Mouse (Mus musculus) kidney, postnatal 14 days (tissue): ENCODE results near the gene Fam169a.
"Not testable (repeated sequence)": the region's sequence is repeated elsewhere in the genome, so short reads cannot be mapped to it uniquely, and the experiment has no call there.

Source experiments
- DNase-seq: peaks from one replicate; pipeline ENCODE4 v3.0.0; 2022; ENCODE audit warnings: mixed read lengths

Fam169a gene

DNA sequence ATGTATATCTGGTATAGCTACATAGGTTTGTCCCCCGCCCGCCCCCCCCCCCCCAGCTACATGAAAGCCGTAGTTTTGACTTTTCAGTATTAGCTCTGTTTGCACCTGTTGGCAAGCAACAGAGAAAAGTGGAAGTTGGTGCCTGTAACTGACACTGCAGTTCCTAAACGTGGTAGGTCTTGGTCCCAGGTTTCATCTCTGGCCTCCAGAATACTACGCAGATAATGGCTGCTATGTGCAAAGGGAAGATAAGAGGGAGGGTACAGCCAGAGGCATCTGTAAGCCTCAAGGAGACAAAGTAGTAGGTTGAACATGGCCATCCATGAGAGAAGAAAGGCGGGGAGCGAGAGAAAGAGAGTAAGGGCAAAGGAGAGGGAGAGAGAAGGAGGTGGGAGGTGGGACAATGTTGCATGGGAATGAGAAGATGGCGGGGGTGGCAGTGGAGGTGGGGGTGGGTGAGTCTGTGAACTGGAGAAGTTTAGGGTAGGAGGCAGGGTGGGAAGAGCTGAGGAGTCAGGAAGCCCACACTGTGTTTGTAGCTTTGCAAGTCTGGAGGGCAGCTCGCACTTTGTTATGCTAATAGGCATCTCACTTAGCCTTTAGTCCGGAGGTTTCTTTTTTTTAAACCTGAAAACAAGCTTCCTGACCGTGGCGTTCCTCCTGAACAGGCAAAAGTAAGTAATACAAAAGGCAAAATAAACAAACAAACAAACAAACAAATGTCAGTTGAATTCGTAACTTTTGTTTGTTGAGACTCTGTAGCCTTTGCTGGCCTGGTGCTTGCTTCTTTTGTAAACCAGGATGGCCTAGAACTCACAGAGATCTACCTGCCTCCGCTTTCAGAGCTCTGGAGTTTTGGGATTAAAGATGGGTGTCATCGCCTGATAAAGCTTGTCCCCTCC, at the start of gene Fam169a:
Fam169a (plus strand) TSS at position 638 of the 902 bp plus-strand sequence.
- DNase-seq, result no peak

DNA sequence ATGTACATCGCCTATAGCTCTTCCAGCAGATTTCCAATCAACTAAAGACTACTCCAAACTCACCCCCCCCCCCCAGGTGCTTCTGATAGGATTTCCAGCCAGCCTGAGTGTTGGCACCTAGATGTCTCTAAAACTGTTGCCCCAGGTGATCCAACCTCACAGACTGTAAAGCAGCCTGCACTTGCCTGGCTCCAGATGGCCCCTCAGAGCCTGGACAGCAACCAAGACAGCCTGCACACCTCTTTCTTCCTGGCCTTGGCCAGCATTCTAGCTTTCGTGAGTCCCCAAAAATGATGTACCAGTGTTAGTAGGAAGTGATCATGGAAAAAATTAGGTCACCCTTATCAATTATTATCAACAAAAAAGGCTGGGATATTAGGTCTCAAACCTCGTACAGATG, 49.4 kb upstream of the Fam169a start:
- no peak for DNase-seq

DNA sequence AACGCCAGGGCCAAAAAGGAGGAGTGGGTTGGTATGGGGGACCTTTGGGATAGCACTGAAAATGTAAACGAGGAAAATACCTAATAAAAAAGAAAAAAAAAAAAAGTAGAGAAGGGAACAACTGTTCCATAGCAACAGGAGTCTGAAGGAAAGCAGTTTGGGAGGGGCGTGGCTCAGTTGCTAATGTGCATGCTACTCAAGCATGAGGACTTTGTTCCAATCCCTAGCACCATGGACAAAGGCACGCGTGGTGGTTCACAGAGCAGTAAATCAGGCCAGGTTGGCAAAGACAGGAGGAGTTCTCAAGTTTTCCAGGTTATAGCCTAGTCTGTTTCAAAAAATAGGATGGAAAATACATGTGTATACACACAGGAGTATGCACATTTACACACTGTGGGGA, 47.0 kb upstream of the Fam169a start:
- peak; percentile 4 for DNase-seq

GRCm38 (mm10) chr13:97021906-97022305, 45.2 kb upstream of the Fam169a start:
- DNase-seq, result no peak

GRCm38 (mm10) chr13:97030075-97030474, 37.0 kb upstream of the Fam169a start:
- no peak for DNase-seq

GRCm38 (mm10) chr13:97034262-97034661, 32.8 kb upstream of the Fam169a start, which contains the start of gene 1700029F12Rik:
1700029F12Rik (minus strand) TSS chr13:97034362.
- DNase-seq, result no peak

GRCm38 (mm10) chr13:97051158-97051557, 15.9 kb upstream of the Fam169a start:
- peak; percentile 35 for DNase-seq

- peak; percentile 64 for DNase-seq
These were observed 14.4 kb upstream of the Fam169a start for GRCm38 (mm10) chr13:97052667-97053066.

DNA sequence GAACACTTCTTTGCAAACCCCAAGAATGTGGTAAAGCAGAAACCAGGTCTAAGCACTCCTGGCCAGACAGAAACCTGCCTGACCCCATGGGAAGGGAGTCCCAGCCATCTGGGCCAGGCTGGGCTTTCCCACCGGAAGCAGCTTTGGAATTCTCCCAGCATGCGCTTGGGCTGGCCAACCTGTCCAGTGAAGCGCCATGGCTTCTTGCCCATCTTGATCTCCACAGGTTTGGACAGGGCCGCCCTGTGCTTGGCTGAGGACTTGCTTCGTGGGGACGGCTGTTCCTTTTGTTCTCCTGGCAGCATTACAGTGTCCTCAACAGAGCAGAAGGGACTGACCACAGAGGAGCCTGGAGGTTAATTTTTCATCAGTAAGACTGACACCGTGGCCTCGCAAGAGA, 13.2 kb upstream of the Fam169a start:
- peak; percentile 15 for DNase-seq

DNA sequence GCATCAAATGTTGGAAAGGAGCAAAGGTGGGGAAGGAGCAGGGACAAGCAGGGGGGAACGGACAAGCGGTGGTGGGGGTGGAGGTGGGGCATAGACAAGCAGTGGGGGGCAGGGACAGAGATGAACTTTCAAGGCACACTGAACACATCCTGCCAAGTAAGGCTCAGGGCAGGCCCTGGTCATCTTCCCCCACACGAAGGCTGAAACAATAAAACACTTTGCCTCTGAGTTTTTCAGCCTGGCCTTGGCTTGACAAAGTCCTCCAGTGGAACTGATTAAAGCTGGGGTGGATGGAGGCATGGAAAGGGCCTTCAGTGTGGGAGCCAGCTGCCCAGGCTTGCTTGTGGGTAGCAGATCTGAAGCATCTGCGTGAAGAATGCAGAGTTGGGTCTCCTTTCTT, 9.3 kb upstream of the Fam169a start:
- DNase-seq, result no peak

- DNase-seq, result no peak
These were observed 7.3 kb upstream of the Fam169a start for GRCm38 (mm10) chr13:97059746-97060145.

DNA sequence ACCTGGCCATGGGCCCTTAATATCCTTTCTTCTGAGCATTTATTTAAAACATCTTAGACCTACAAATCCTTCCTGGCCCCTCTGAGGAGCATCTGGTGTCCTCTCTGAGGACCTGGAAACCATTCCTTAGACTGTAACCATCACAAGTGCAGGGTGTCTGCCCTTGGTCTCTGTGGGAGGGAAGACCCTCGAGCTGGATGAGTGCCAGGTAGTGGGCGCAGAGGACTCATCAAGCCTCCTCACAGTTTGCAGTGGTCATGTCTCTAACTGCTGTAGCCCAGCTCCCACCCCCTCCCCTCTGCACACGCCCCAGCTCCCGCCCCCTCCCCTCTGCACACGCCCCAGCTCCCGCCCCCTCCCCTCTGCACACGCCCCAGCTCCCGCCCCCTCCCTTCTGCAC, 6.8 kb upstream of the Fam169a start:
- no peak for DNase-seq

- no peak for DNase-seq
These were observed 4.9 kb upstream of the Fam169a start for GRCm38 (mm10) chr13:97062151-97062550.

GRCm38 (mm10) chr13:97063431-97063830, 3.7 kb upstream of the Fam169a start:
- DNase-seq, result no peak

GRCm38 (mm10) chr13:97064413-97064812, 2.7 kb upstream of the Fam169a start:
- DNase-seq, result no peak

DNA sequence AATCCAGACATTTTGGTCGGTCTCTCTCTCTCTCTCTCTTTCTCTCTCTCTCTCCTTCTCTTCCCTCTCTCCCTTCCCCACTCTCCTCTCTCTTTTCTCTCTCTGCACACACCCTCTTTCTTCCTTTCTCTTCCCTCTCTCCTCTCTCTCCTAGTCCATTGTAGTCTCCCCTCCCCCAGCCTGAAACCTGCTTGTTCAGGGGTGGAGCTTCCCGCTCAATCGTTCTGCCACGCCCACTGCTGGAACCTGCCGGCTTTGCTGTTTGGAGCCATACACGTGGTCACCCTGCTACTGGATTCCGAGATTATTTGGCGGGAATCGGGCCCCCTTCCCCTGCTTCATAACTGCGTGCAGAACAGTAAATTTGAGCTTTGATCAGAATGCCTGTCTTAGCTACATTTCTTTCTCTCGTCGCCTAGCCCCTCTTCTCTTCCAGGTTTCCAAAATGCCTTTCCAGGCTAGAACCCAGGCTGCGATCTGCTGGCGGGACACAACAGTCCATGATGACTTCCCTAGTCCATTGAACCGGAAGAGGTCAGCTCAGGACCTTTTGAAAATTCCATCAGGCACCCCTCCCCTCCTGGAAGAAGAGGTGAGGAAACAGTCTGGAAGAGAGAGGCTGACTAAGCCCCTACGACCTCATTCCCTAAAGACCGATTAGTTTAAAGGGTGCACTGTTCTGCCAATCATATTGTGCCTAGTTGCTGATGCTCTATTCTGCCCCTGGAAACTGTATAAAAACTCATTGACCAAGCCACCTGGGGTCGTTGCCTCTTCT, 2.1 kb upstream of the Fam169a start:
- not testable (repeated sequence) for DNase-seq

DNA sequence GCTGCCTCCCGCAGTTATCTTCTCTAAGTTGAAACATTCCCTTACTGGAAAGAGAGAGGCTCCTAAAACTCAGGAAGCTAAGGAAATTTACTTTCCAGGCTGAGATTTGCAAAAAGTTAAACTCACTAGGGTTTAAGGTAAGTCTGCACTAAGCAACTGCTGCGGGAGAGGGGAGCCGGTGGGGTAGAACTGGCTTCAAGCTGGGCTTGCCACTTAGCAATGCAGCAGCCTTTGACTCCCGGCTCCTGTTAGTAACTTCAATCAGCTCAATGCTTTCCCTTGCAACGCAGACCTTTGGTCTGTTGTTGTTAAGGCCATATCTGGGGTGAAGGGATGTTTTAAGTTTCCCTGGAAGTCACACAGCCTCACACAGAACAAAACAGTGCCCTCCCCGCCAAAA, 605 bp downstream of the Fam169a start:
- DNase-seq, result no peak

GRCm38 (mm10) chr13:97068151-97068550, 1.1 kb downstream of the Fam169a start:
- DNase-seq, result no peak

GRCm38 (mm10) chr13:97070931-97071625, 4.0 kb downstream of the Fam169a start:
- DNase-seq, result peak; percentile 12

- DNase-seq, result peak; percentile 19
These were observed 4.6 kb downstream of the Fam169a start for GRCm38 (mm10) chr13:97071626-97072241.

DNA sequence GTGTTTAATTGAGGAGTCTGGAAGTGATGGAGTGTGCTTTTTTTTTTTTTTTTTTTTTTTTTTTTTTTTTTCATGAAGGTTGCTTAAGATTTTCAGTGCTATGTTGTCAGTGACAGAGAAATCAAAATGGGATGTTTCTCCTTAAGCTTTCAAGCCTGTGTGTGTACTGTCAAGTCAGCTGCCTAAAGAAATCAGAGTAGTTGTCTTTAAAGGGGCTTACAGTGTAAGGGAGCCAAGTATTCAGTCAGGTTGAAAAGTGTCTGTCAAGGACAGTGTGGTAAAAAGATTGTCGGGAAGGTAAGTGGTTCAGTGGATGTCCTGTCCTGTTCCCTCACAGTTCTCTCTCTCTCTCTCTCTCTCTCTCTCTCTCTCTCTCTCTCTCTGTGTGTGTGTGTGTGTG, 6.4 kb downstream of the Fam169a start:
- no peak for DNase-seq

- no peak for DNase-seq
These were observed 10.5 kb downstream of the Fam169a start for GRCm38 (mm10) chr13:97077556-97077955.

DNA sequence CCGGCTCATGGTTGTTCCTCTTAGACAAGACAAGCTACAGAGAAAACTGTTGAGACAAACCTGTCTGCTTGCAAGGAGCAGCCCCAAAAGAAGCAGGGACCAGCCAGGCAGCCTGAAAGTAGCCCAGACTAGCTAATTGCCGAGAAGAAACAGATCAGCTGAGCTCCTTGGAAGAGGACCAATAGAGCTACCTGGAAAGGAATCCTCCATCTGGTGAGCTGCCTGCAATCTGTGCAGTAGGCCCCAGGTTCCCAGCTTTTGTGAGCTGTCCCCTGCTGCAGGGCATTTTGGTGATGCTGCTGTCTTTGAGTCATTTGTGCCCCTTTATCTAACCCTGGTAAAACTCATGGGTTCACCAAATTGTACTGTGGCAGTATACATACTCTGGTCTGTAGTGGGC, 13.1 kb downstream of the Fam169a start:
- no peak for DNase-seq
